Mouse (Mus musculus) cerebral cortex, adult 2 months (tissue): ENCODE measurements around the gene Ankrd40.

ENCODE experiments used
- WGBS: fragments of 180-500 bp; shearing (Covaris S2); methylation state at CpG from one replicate; pipeline ENCODE4 v1.1.7; 2018; 5-methylcytosine and 5-hydroxymethylcytosine counted together

Gene Ankrd40

GRCm38 (mm10) chr11:94323271-94323925, 4.4 kb upstream of the Ankrd40 start:
- WGBS = 56% methylated on average over 5 of the region's 5 CpGs

- 83% methylated on average over 5 of the region's 5 CpGs for WGBS
Measured at GRCm38 (mm10) chr11:94324618-94325017, 3.2 kb upstream of the Ankrd40 start.

GRCm38 (mm10) chr11:94326961-94327411, 815 bp upstream of the Ankrd40 start:
- under 1% methylated on average over 10 of the region's 10 CpGs for WGBS

GRCm38 (mm10) chr11:94328644-94329025, 834 bp downstream of the Ankrd40 start:
- WGBS = 2% methylated on average over 10 of the region's 10 CpGs

GRCm38 (mm10) chr11:94329270-94329891, 1.6 kb downstream of the Ankrd40 start:
- 18% methylated on average over 4 of the region's 4 CpGs for WGBS

- WGBS = 46% methylated on average over 3 of the region's 3 CpGs
Measured at GRCm38 (mm10) chr11:94330211-94330610, 2.4 kb downstream of the Ankrd40 start.

GRCm38 (mm10) chr11:94332726-94333125, 4.9 kb downstream of the Ankrd40 start:
- WGBS = 47% methylated on average over 6 of the region's 6 CpGs

GRCm38 (mm10) chr11:94334386-94334968, 6.7 kb downstream of the Ankrd40 start:
- 74% methylated on average over 8 of the region's 8 CpGs for WGBS

- 84% methylated on average over 2 of the region's 2 CpGs for WGBS
Measured at GRCm38 (mm10) chr11:94338347-94338746, 10.5 kb downstream of the Ankrd40 start.

- WGBS = 48% methylated on average over 18 of the region's 18 CpGs
Measured at GRCm38 (mm10) chr11:94339732-94340585, 12.2 kb downstream of the Ankrd40 start.

- WGBS = 73% methylated on average over 10 of the region's 10 CpGs
Measured at GRCm38 (mm10) chr11:94340948-94341933, 13.4 kb downstream of the Ankrd40 start.

- 54% methylated on average over 13 of the region's 13 CpGs for WGBS
Measured at GRCm38 (mm10) chr11:94342114-94342905, 14.5 kb downstream of the Ankrd40 start.

GRCm38 (mm10) chr11:94343955-94344358, 16.2 kb downstream of the Ankrd40 start:
- WGBS = 23% methylated on average over 5 of the region's 5 CpGs

GRCm38 (mm10) chr11:94344470-94344869, 16.7 kb downstream of the Ankrd40 start:
- WGBS = 66% methylated on average over 1 of the region's 1 CpGs

GRCm38 (mm10) chr11:94345926-94346325, 18.1 kb downstream of the Ankrd40 start:
- 93% methylated on average over 10 of the region's 10 CpGs for WGBS

GRCm38 (mm10) chr11:94346611-94347010, 18.8 kb downstream of the Ankrd40 start:
- 81% methylated on average over 3 of the region's 3 CpGs for WGBS

GRCm38 (mm10) chr11:94347063-94347575, 19.3 kb downstream of the Ankrd40 start:
- 90% methylated on average over 7 of the region's 7 CpGs for WGBS

- WGBS = 86% methylated on average over 2 of the region's 2 CpGs
Measured at GRCm38 (mm10) chr11:94349839-94350238, 22.0 kb downstream of the Ankrd40 start.

- WGBS = 83% methylated on average over 1 of the region's 1 CpGs
Measured at GRCm38 (mm10) chr11:94350337-94350736, 22.5 kb downstream of the Ankrd40 start.

- 49% methylated on average over 3 of the region's 3 CpGs for WGBS
Measured at GRCm38 (mm10) chr11:94351094-94351493, 23.3 kb downstream of the Ankrd40 start.
